Mouse (Mus musculus) embryo, embryonic 9.5 days (tissue): ENCODE results near the gene Atat1.
A peak's percentile ranks its signal among the peaks of the same experiment; 100 is the strongest.
"Not testable (repeated sequence)": the region's sequence is repeated elsewhere in the genome, so short reads cannot be mapped to it uniquely, and the experiment has no call there.

ENCODE experiments used
- DNase-seq: peaks from one replicate; pipeline ENCODE4 v3.0.0-alpha.2; 2017; ENCODE audit errors: extremely low spot score

Atat1 gene

DNA sequence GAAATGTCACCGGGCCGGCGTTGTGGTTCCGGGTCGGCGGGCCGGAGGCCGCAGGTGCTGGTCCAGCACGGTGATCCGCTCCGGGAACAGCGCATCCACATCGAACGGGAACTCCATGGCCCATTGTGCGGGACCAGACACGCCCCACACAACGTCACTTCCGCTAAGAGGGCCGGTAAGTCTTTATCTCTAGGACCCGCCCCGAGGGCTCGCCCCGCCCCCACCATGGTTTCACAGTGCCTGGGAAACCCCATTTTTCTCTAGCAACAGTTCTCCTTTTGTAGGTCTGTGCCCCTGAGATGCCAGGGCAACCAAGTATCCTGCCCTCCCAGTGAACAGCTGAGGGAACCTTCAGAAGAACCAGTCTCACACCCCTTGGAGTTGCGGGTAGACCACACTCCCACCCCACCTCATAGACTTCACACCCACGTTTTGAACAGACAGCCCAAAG, at the start of gene Atat1:
Atat1 (minus strand) TSS at position 157 of the 451 bp plus-strand sequence.
- DNase-seq: peak; percentile 95

DNA sequence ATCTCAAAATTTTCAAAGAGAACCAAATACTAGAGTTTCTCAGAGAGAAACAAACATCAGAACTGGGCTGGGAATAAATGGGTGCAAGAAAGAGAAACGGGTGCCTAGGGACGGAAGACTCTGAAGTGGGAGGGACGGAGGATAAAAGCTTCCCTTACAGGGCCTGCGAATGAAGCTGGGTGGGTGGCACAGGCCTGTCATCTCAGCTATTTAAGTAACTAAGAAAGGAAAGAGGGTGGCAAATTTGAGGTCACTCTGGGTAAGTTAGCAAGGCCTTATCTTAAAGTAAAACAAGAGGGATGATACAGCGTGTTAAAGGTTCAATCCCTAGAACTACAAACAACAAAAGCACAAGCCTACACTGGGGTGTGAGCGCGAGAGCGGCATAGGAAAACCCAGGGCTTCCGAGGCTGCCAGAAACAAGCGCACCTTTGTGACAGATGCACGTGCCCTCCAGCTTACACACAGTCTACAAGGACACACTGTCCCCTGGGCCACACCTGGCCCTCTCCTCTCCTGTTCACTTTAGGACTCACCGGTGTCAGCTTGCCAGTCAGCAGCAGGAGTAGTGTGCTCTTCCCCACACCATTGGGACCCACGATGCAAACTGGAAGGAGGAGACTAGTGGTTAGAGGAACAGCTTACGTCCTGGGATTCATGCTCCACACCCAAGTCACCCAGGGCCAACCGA, 48.8 kb upstream of the Atat1 start:
- no peak for DNase-seq

DNA sequence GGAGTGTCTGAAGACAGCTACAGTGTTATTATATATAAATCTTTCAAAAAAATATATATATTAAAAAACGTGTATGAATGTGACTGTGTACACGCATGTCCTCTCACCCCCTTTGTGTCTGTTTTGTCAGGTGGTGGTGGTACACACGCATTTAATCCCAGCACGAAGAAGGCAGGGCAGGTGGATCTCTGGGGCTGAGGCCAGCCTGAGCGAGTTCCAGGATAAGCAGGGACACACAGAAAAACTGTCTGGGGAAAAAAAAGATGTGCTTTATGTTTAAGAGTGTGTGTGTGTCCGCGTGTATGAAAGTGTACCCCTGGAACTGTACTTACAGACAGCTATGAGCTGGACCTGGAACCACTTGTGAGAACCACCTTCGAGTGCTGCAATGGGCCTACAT, 44.8 kb upstream of the Atat1 start:
- no peak for DNase-seq

DNA sequence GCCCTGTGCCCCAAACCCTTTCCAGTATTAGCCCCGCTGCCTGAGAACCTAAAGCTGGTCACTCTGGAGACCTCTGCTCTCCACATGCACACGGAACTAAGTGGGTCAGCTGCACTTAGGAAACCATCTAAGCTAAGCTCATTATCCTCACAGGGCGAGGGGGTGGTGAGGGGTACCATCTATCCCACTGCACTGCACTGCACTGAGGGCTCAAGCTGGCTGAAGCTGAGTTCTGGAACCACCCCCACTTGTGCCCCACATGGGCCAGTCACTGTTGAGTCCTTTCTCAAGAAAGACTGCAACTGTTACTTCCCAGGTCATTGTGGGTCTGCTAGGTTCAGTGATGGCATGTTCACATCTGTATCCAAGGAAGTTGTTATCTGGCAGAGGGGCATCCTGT, 42.7 kb upstream of the Atat1 start:
- DNase-seq: not testable (repeated sequence)

- not testable (repeated sequence) for DNase-seq
Observed at GRCm38 (mm10) chr17:35950946-35951345, 41.1 kb upstream of the Atat1 start.

DNA sequence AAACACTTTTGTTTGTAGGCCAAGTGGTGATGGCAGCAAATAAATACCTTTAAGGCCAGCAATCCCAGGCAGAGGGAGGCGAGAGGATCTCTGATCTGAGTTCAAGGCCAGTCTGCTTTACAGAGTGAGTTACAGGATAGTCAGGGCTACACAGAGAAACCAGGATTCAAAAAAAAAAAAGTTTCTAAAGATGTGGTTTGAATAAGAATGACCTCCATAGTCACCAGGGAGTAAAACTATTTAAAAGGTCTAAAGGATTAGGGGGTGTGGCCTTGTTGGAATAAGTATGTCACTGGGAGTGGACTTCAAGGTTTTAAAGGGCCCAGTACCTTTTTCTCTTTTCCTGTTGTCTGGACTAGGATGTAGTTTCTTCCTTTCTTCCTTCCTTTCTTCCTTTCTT, 30.1 kb upstream of the Atat1 start:
- no peak for DNase-seq

GRCm38 (mm10) chr17:35939108-35939507, 29.2 kb upstream of the Atat1 start:
- no peak for DNase-seq

GRCm38 (mm10) chr17:35937700-35938348, 27.9 kb upstream of the Atat1 start:
- DNase-seq: peak; percentile 58

GRCm38 (mm10) chr17:35935763-35936162, 25.9 kb upstream of the Atat1 start:
- not testable (repeated sequence) for DNase-seq

DNA sequence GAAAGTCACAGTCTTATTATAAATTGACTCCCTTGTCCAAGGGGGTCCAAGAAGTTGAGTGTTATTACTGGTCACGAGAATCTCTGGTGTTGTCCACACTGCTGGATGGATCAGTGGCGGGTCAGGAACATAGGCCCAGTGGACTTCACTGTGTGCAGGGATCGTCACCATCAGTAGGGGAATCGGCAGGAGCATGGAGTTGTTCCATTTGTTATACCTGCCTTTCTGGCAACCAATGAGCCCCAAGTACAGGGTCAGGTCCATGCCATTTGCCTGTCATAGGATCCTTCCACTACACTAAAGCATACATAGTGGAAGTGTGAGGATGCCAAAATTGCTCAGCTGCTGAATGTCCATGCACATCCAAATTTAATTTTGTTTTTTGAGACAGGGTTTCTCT, 22.7 kb upstream of the Atat1 start:
- no peak for DNase-seq

DNA sequence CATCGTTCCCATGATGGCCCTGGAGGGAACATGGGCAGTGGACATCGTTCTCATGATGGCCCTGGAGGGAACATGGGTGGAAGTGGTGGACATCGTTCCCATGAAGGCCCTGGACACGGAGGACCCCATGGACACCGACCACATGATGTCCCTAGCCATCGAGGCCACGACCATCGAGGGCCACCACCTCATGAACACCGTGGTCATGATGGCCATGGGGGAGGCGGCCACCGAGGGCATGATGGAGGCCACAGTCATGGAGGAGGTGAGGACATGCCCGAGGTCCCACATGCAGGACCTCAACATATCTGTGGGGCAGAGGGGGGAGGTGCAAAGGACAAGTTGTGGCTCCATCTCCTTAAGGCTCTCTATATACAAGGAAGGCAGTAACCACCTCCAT, 20.8 kb upstream of the Atat1 start:
- DNase-seq: no peak

- DNase-seq: no peak
Observed at GRCm38 (mm10) chr17:35929534-35929933, 19.7 kb upstream of the Atat1 start.

DNA sequence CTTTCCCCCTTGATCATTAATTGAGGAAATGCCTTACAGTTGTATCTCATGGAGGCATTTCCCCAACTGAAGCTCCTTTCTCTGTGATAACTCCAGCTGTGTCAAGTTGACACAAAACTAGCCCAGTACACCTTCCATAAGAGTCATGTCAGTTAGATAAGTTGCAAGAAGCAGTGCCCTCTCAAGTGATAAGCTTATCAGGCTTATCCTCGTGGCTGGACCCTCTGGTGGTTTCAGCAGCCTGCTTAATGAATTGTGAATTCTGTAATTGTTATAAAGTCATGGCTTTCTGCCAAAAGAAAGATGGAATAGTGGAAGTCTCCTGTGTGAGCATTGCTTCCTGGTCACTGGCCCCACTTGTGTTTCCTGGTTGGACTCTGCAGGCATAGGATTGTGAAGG, 17.6 kb upstream of the Atat1 start:
- DNase-seq: no peak

GRCm38 (mm10) chr17:35923281-35923680, 13.4 kb upstream of the Atat1 start:
- no peak for DNase-seq

GRCm38 (mm10) chr17:35922566-35922965, 12.7 kb upstream of the Atat1 start:
- DNase-seq: no peak

DNA sequence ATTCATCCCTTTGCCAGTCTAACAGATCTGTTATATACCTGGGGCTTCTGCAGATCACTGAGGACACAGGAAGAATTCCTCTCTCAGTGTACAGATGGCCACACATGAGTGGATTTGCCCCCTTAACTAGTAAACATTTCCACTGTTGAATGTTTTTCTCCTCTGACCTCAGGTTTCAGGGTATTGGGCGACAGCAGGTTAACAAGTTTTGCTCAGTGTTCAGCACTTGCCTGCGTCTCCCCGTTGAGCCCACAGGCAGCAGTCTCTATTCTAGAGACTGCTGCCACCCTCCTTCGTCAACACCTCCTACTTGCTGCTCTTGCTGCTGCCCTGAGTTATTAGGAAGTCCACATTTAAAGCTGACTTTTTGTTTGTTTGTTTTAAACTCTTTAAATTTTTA, 11.8 kb upstream of the Atat1 start:
- DNase-seq: no peak

DNA sequence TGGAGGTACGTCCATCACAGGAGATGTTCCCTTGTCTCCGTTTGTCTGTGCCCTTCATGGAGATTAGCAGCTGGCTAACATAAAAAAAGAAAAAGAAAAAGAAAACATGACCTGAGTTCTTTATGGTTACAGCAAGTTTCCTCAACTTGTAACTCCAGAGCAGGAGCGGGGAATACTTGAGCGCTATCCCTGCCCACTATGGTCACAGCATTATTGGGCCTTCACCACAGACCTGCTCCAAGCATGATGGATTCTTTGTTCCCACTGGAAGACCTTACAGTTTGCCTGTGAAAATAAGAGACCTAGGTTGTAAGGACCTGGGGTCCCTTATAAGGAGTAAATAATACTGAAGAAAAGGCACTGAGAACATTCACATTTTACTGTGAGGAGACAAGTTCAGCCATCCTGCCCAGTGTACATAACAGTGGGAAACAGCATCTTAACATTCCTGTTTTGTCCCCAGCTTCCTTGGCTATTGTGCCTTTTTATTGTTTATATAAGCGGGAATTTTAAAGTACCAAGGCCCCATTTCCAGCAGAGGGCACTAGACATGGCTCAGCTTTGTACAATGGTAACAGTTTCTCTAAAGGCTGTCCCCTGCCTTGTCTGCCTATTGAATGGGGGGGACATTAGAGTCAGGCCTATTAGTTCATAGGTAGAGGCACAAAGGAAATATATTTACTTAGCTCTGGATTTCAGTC, 11.1 kb upstream of the Atat1 start:
- peak; percentile 61 for DNase-seq

DNA sequence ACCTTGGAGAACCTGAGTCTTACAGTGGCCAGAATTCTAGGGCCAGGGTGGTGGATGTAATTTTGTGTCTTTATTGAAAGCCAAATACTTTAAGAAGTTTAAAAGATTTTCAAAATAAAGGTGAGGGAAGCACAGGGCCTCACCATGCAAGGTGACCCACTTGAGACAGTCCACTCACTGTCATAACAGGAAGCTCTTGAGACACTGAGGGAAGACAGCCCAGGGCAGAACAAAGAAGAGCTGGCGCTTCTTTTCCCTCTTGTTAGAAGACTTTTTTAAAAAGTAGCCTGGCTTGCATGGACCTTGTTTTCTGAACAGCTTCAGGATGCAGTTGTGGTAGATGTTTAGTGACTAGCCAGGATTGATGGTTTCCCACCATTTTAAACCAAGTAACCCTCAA, 10.5 kb upstream of the Atat1 start:
- DNase-seq: no peak

GRCm38 (mm10) chr17:35919864-35920301, 10.0 kb upstream of the Atat1 start:
- no peak for DNase-seq

GRCm38 (mm10) chr17:35919060-35919715, 9.3 kb upstream of the Atat1 start:
- peak; percentile 88 for DNase-seq

DNA sequence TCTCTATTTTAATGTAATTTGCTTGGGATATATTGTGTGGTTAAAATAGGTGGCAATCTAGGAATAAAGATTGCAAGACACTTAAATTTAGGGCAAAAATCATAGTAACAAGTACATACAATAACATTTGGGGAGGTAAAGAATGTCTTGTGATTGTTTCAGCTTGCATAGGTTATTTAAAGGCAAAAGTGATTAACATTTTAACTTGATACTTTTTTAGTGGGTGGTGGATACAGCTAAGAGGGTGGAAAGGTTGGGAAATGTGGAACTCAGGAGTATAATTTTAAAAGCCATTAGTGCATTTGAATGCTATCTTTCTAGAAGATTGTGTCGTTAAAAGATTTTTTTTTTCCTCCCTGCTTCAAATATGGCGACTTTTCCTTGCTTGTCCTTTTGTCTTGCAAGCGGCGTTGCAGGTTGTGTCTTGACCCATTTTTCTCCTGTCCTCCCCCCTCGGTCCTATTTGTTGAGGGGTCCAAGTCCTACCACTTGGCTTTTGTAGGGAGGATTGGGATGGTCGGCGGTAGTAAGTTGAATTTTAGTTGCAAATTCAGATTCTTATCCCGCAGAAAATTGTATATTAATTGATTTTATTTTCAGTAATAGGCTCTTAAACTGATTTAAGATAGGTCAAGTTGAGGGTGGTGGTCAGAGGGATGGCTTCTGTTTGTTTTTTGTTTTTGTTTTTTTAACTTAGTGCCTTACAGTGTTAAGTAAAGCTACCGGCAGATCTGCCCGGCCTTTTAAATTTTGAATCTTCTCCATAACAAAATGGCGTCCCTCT, 8.6 kb upstream of the Atat1 start:
- DNase-seq: peak; percentile 77
